Mouse (Mus musculus) A20 (cell line): ENCODE data around the gene Tfip11.

ENCODE experiments used
- DNase-seq: peaks from one replicate; pipeline ENCODE4 v3.0.0-alpha.2; 2011; ENCODE audit warnings: low read depth, low spot score

The Tfip11 gene

GRCm38 (mm10) chr5:112360077-112360476, 33.9 kb downstream of the Tfip11 start:
- DNase-seq: no peak

- no peak for DNase-seq
Observed at GRCm38 (mm10) chr5:112364184-112364797, 38.1 kb downstream of the Tfip11 start.

- no peak for DNase-seq
Observed at GRCm38 (mm10) chr5:112366879-112367278, 40.7 kb downstream of the Tfip11 start.

GRCm38 (mm10) chr5:112367338-112367737, 41.2 kb downstream of the Tfip11 start:
- no peak for DNase-seq

GRCm38 (mm10) chr5:112367929-112368328, 41.8 kb downstream of the Tfip11 start:
- DNase-seq: no peak

- DNase-seq: no peak
Observed at GRCm38 (mm10) chr5:112368666-112369065, 42.5 kb downstream of the Tfip11 start.

GRCm38 (mm10) chr5:112369326-112369725, 43.2 kb downstream of the Tfip11 start:
- no peak for DNase-seq

- DNase-seq: no peak
Observed at GRCm38 (mm10) chr5:112370236-112370813, 44.2 kb downstream of the Tfip11 start.

GRCm38 (mm10) chr5:112371933-112372332, 45.8 kb downstream of the Tfip11 start:
- DNase-seq: no peak

- DNase-seq: no peak
Observed at GRCm38 (mm10) chr5:112376111-112376510, 50.0 kb downstream of the Tfip11 start.

- DNase-seq: no peak
Observed at GRCm38 (mm10) chr5:112377380-112377779, 51.2 kb downstream of the Tfip11 start.

GRCm38 (mm10) chr5:112378716-112379115, 52.6 kb downstream of the Tfip11 start:
- no peak for DNase-seq

GRCm38 (mm10) chr5:112381154-112381553, 55.0 kb downstream of the Tfip11 start:
- DNase-seq: no peak

GRCm38 (mm10) chr5:112382042-112382441, 55.9 kb downstream of the Tfip11 start:
- no peak for DNase-seq

GRCm38 (mm10) chr5:112382641-112383330, 56.6 kb downstream of the Tfip11 start:
- DNase-seq: no peak

GRCm38 (mm10) chr5:112384805-112385472, 58.8 kb downstream of the Tfip11 start:
- no peak for DNase-seq

- DNase-seq: peak; percentile 6
Observed at GRCm38 (mm10) chr5:112385973-112386372, 59.8 kb downstream of the Tfip11 start.
